Mouse (Mus musculus): ENCODE measurements around the gene E2f4.

DNA sequence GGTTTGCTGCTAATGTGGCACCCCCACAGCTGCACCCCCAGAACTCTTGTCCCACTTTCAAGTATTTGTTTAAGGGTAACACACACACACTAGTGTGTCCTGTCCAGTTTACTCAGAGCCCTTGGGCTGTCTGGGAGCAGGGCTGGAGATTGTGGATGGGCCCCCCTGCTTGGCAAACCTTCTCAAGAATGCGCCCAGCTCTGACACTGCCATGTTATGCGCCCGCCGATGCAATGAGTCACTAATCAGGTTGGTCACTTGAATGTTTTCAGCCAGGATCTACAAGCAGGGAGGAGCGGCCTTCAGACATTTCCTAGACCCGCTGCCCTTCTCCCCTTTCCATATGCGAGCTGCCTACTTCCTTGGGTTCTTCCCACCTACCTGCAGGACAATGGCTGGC, 5.0 kb upstream of the E2f4 start:
- TF ChIP-seq GATA1 (IDR thresholded peaks at IDR 0.05; ENCODE audit: borderline replicate concordance, low read length) (no peak), FLI1 (IDR thresholded peaks at IDR 0.05; ENCODE audit: low read length) (no peak)

Measured in megakaryocyte, embryonic 14.5 days (primary cell).